Mouse (Mus musculus) E14TG2a.4 (cell line): ENCODE data around the gene Adora2a.

ENCODE experiments used
- CTCF ChIP-seq: conservative IDR thresholded peaks from 2 replicates; pipeline ENCODE4 v1.5.1; 2014; ENCODE audit warnings: low read length
- NANOG ChIP-seq: IDR thresholded peaks from 2 replicates; pipeline ENCODE4 v1.6.1; 2014; ENCODE audit warnings: borderline replicate concordance, low read length, mixed read lengths
- POU5F1 ChIP-seq: IDR thresholded peaks from 2 replicates; pipeline ENCODE4 v1.6.1; 2014; ENCODE audit warnings: low read length, borderline replicate concordance

DNA sequence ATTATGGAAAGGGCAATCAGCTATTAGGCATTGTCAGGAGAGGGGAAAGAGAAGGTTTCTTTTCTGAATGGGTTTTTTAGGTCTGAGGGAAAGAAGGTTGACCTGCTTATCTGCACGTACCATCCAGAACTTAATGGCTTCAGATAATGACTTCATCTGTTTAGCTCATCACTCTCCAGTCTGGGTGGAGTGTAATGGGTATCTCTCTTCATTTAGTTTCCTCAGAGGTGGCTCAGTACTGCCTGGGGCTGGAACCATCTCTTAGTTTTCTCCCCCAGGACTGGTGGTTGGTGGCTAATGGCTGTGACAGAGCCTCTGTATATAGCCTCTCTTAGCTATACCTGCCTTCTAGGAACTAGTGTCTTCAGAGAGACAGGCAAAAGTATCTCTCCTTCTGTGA lies 25.3 kb upstream of the Adora2a start:
- TF ChIP-seq CTCF (no peak), NANOG (no peak), POU5F1 (no peak)
